Mouse (Mus musculus): ENCODE results near the gene Rnf5.

Rnf5 gene

DNA sequence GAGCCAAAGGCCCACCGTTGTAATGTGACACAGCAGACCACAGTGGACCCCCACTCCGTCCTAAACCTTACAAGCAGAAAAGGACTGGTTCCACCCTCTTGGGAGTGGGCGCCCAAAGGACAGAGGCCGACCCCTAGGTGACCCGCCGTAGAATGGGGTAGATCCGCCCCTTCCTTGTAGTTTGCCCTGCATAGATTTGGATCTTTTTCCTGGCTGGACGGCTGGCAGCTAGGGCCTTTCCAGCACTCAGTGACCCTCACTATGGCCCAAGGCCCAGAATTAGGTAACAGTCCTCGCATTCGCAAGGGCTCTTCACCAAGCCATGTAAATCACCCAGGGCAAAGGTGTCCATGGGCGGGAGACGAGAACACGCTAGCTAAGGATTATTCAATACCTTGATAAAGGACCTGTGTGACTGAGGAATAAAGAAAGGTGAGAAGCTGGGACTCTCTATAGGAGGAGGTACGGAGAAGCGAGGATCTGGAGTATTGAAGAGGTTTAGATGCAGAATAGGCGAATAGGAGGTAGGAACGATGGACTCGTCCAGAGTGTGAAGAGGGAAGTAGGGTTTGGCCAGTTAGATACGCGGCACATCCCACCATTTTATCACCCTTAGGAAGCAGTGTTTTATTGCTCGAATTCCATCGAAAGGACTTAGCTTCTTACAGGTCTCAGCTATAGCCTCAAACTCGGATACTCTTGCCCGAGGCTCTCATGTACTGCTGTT lies 1.2 kb upstream of the Rnf5 start:
- DNase-seq: peak; percentile 84 to 90

DNA sequence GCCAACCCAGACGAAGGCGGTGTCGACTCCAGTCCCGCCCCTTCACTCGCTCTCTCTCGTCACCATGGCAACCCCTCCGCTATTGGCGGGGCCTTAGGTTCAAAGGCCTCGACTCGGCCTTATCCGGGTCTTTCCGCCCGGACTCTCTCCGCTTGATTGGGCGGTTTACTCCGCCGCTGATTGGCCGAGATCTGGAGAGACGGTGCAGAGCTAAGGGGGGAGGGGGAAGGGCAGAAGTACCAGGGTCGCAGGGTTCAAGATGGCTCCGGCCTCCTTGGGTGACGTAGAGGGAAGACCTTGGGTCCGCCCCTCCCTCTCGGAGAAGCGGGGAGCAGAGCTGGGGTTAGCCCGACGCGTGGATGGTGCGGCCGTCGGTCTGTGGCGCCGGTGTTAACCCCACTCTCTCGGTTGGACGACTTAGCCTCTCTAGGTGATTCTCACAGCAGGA lies 595 bp upstream of the Rnf5 start, which contains the start of gene Agpat1:
Gene Agpat1, plus strand, starts transcription at position 202 of the 448 bp plus-strand sequence.
- peak; percentile 99 to 100 for DNase-seq

GRCm38 (mm10) chr17:34601796-34602195 lies 1.7 kb downstream of the Rnf5 start:
- DNase-seq: no peak

GRCm38 (mm10) chr17:34599891-34600290 lies 3.6 kb downstream of the Rnf5 start:
- no peak for DNase-seq

- no peak for DNase-seq
Measured at GRCm38 (mm10) chr17:34597566-34598095, 5.9 kb downstream of the Rnf5 start, which contains the start of gene Ager. TSS of gene Ager (plus strand) at chr17:34597862.

DNA sequence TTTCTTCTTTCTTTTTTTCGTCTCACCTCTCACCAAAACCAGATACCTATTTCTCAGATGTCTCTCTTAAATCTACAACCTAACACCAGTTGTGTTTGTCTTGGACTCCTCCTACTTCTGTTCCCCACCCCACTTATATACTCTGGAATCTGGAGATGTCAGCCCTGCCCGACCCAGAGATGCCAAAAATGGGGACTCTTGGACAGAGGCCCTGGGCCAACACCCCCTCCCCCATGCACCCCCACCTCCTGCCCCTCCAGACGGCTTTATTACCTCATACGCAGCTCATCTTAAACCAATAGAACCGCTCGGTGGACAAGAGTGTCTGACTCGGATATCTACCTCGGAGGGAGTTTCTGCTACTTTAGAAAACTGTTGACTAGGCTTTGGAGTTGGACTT lies 7.4 kb downstream of the Rnf5 start:
- DNase-seq: no peak

GRCm38 (mm10) chr17:34593752-34594525 lies 9.6 kb downstream of the Rnf5 start:
- DNase-seq: no peak

DNA sequence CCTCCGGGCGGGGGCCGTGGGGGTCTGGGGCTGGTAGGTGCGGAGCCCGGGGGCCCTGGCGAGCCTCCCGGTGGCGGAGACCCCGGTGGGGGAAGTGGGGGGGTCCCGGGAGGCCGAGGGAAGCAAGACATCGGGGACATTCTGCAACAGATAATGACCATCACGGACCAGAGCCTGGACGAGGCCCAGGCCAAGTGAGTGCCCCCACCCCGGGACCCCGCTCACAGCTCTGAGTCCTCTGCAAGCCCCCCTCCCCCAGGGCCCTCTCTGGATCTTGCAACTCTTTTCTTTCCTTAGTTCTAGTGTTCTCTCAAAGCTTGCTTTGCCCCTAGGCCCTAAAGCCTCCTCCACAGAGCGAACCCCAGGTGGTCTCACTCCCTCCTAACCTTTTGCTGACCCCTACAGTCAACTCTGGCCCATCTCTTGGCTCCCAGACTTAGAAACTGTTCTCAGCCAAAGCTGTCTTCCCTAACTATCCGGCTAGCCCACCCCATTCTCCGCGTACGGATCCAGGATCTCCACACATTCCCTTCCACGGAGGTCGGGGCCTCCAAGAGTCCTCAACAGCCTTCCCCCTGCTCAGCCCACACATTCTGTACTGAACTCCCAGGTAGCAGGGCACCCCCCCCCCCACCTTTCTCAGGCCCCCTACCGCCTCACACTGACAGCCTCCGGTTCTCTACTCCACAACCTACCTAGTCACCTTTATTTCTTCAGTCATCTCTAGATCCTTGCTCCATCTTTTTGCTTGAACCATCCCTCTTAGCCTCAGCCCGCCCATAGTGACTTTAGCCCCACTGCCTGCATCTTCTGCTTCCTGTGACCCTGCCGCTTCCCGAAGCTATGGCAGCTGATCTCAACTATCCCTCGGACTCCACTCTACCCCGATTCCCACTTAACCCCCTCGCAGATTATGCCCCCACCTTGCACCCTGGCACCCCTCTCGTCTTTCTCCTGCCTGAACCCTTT lies 10.6 kb downstream of the Rnf5 start:
- DNase-seq: no peak

DNA sequence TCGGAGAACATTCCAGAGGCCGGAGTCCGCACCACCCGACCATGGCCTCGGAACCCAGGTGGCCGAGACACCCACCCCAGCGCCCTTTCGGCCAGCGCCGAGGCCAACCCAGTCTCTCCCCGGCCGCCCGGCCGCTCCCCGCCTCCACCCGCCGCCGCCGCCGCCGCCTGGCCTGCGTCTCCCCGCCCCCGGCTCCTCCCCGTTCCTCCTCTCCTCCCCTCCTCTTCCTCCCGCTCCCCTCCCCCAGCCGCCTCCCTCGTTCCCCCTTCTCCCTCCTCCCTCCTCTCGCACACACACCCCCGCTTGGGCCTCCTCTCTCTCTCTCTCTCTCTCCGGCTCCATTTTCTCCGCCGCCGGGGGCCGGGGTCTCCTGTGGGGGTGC lies 11.5 kb downstream of the Rnf5 start:
- peak; percentile 79 to 85 for DNase-seq

DNA sequence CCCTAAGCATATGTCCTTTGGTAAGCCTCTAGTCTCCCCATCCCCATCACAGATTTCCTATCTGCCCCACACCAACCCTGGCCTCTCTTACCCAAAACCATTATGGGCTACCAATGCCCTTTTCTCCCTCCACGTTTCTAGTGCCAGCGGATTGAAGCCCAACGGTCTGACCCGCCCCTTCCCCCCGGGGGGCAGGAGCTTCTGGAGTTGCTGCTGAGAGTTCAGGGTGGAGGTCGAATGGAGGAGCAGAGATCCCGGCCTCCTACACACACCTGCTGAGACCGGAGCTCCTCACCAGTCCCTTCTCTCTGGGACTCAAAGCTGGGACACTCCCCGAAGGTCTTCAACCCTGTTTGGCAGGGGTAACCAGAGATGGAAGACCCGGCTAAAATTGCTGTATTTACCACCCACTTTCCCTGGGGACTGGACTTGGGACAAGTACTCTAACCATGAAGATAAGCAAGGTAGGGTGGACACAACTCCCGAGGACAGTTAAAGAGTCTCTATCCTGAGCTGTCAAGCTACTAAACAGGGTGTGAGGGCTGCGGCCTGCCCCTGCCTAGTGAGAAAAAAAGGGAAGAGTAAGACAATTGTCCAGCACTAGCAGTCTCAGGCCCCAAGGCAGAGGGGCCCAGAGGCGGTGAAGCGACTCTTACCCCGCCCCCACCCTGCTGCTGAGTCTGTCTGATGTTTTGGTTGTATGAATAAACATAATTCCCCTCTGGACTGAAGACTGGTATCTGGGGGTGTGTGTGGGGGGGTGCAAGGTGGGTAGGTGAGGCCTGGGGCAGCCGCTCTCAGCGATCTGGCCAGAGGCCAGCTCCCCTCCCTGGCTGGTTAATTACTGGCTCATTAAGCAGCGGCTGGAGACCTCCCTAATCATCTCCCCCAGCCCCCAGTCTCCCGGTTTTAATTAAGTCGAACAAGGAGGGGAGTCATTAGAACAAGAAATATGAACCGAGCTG lies 12.2 kb downstream of the Rnf5 start, which contains the start of gene Pbx2:
Gene Pbx2, plus strand, starts transcription at position 238 of the 965 bp plus-strand sequence.
- DNase-seq: no peak

DNA sequence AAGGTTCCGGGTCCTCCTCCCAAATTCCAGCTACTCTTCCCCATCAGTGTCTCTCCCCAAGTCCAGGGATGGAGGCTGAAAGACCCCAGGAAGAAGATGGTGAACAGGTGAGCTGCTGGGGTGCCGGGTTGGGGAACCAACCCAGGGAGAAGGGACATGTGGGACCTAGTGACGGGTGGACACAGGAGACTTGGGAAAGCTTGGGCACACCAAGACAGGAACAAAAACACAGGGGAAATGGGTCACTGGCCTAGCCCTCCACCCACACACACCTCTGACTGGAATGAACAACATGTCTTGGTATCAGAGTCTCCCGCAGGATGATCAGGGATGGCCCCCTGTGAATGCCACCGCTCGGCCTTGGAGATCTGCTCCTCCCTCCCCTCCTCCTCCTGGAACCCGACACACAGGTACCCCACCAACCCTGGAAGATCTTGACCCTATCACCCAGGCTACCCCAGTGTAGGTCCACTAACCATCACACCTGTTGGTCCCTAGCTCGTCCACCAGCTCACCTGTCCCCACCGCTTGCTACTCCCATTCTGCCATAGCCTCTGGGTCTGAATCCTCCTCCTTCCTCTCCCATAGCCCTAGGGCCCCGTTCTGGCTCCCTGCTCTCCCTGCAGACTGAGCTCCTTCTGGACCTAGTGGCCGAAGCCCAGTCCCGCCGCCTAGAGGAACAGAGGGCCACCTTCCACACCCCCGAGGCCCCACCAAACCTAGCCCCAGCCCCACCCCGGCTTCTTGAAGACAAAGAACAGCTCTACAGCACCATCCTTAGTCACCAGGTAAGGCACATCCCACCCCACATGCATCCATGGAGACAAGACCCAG lies 13.1 kb downstream of the Rnf5 start:
- DNase-seq: no peak

DNA sequence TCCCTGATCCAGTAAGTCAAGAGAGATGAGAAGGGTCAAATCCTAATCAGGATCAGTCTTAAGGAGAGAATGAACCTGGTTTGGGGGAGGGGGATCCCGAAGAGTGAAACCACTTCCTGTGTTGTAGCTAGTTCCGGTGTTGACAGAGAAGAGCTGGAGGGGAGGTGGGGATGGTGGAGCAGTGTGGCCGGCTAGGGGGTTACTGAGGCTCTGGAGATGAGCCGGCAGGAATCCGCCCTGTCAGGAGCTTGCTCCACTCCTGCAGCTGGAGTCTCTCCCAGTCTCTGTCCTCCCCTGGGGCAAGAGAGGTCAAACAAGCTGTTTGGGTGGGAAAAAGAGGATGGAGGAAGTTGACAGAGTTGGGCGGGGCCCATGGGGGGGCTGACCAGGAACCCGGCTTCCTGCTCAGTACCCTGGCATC lies 13.8 kb downstream of the Rnf5 start, which contains the start of gene Gpsm3:
Gene Gpsm3, plus strand, starts transcription at position 126 of the 421 bp plus-strand sequence.
- no peak for DNase-seq

- no peak for DNase-seq
Measured at GRCm38 (mm10) chr17:34589206-34589605, 14.3 kb downstream of the Rnf5 start.

GRCm38 (mm10) chr17:34588767-34589166 lies 14.7 kb downstream of the Rnf5 start:
- no peak for DNase-seq

GRCm38 (mm10) chr17:34587814-34588213 lies 15.7 kb downstream of the Rnf5 start:
- DNase-seq: no peak

GRCm38 (mm10) chr17:34587423-34587811 lies 16.1 kb downstream of the Rnf5 start:
- DNase-seq: peak; percentile 96 to 97

GRCm38 (mm10) chr17:34586796-34587422 lies 16.6 kb downstream of the Rnf5 start:
- peak; percentile 79 to 81 for DNase-seq

- no peak for DNase-seq
Measured at GRCm38 (mm10) chr17:34585877-34586771, 17.4 kb downstream of the Rnf5 start.

GRCm38 (mm10) chr17:34585121-34585520 lies 18.4 kb downstream of the Rnf5 start:
- DNase-seq: no peak

Data from kidney, adult 8-10 months (tissue).